Mouse (Mus musculus) heart, embryonic 13.5 days (tissue): ENCODE measurements around the gene Akap2. TPM values are rescaled to one million over a fixed set of nuclear protein-coding genes. Genes with fewer than 3 reads are reported as not detected.
A peak's percentile ranks its signal among the peaks of the same experiment; 100 is the strongest.

Experiments
- ATAC-seq: fragments of 200-750 bp; cut with Nextera tagmentation; 2 replicates; pipeline ENCODE4 v1.8.0; 2017; ENCODE audit warnings: moderate TSS enrichment; ENCODE audit not compliant: insufficient number of reproducible peaks, low FRiP score, low TSS enrichment; ENCODE audit errors: extremely low read depth
- H3K27ac ChIP-seq: fragments of 300-500 bp; sonication (generic); replicated peaks from 2 replicates; pipeline ENCODE4 v1.5.1; 2015; ENCODE audit warnings: moderate library complexity, mild to moderate bottlenecking, inconsistent platforms
- H3K27me3 ChIP-seq: fragments of 300-500 bp; sonication (generic); replicated peaks from 2 replicates; pipeline ENCODE4 v1.6.1; 2015; ENCODE audit warnings: mild to moderate bottlenecking, inconsistent platforms
- H3K36me3 ChIP-seq: fragments of 300-500 bp; sonication (generic); 2 replicates; pipeline ENCODE4 v1.6.1; 2015; ENCODE audit warnings: mild to moderate bottlenecking, inconsistent platforms
- H3K4me1 ChIP-seq: fragments of 300-500 bp; sonication (generic); 2 replicates; pipeline ENCODE4 v1.6.1; 2015; ENCODE audit warnings: inconsistent platforms
- H3K4me2 ChIP-seq: fragments of 300-500 bp; sonication (generic); 2 replicates; pipeline ENCODE4 v1.6.1; 2015; ENCODE audit warnings: inconsistent platforms, mild to moderate bottlenecking, moderate library complexity
- H3K4me3 ChIP-seq: fragments of 300-500 bp; sonication (generic); 2 replicates; pipeline ENCODE4 v1.5.1; 2015; ENCODE audit warnings: moderate library complexity, mild to moderate bottlenecking, inconsistent platforms
- H3K9ac ChIP-seq: fragments of 300-500 bp; sonication (generic); 2 replicates; pipeline ENCODE4 v1.6.1; 2015; ENCODE audit warnings: inconsistent platforms, mild to moderate bottlenecking, moderate library complexity
- H3K9me3 ChIP-seq: fragments of 300-500 bp; sonication (generic); 2 replicates; pipeline ENCODE4 v1.6.1; 2016; ENCODE audit warnings: inconsistent platforms
- WGBS: fragments of 180-500 bp; shearing (Covaris S2); methylation state at CpG from one replicate; pipeline ENCODE4 v1.1.7; 2015; ENCODE audit warnings: mixed read lengths; 5-methylcytosine and 5-hydroxymethylcytosine counted together
- polyA plus RNA-seq: library from polyadenylated mRNA; unstranded; fragments of >200 nt; fragmentation: Nextera tagmentation; extraction: Ambion mirVana; gene quantifications from 2 replicates; pipeline ENCODE4 v1.2.1, GENCODE M21; 2015

Gene Akap2
- polyA plus RNA-seq, 1 experiment from 2014 or later: 43.1 TPM

DNA sequence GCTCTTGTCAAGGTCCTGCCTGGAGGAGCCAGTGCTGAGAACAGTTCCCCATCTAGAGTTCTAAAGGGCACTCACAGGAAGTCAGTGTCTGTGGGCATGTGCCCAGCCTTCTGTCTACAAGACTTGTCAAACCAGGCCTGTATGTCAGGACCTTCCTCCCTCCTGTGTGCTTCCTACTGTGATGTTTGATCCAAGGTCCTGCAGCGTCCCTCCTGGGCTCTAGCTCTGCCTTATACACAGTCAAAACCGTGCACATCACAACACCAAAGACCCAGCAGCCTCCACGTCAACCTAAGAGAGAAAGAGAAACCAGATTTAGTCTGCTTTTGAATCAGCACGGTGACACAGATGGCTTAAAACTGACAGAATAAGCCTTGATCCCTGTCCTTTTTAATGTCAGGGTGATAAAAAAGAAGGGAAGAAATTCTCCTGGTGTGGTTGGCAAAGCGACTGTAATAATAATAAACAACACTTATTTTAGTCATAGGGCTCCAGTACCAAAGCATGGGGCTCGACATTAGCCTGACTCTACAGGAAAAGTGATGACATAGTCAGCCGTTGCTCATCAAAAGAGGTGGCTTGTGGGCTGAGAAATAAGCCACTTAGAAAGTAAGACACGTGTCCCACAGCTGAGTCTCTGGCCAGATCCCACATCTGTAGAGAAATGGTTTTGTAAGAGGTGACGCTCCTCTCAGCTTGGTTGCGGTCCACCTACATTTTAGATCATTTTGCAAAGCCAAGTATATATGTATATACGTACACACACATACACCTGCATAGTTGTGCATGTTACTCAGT lies 13.5 kb downstream of the Akap2 start:
- ATAC-seq: no peak
- WGBS: 66% methylated on average over 11 of the region's 11 CpGs
- Histone ChIP-seq H3K27me3 (no peaks in the 10 kb centered on the region), H3K9me3 (peaks cover 7% of the 10 kb centered on the region), H3K4me3 (no peak overlapping the region), H3K4me1 (peaks cover 40% of the 10 kb centered on the region), H3K9ac (no peak overlapping the region), H3K36me3 (peaks cover 37% of the 10 kb centered on the region), H3K4me2 (no peak overlapping the region), H3K27ac (no peak overlapping the region)

DNA sequence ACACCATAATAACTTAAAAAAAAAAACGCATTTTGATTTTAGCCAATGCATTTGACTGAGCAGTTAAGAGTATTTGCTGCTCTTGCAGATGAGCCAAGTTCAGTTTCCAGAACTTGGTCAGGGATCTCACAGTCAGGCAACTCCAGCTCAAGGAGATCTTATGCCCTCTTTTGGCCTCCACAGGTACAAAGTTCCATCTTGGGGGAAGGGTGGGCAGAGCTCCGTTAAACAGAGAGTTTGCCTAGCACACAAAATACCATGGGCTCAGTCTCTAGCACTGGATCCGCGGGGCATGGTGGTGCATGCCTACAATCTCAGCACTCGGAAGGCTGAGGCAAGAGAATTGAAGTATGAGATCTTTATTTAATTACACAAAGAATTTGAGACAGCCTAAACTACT lies 14.9 kb downstream of the Akap2 start:
- H3K27me3 ChIP-seq: no peaks in the 10 kb centered on the region
- no peak overlapping the region for H3K9ac ChIP-seq
- H3K27ac ChIP-seq: no peak overlapping the region
- peaks cover 7% of the 10 kb centered on the region for H3K9me3 ChIP-seq
- 77% methylated on average over 5 of the region's 5 CpGs for WGBS
- ATAC-seq: no peak
- H3K4me2 ChIP-seq: no peak overlapping the region
- peaks cover 40% of the 10 kb centered on the region for H3K4me1 ChIP-seq
- no peak overlapping the region for H3K4me3 ChIP-seq
- peaks cover 41% of the 10 kb centered on the region for H3K36me3 ChIP-seq

DNA sequence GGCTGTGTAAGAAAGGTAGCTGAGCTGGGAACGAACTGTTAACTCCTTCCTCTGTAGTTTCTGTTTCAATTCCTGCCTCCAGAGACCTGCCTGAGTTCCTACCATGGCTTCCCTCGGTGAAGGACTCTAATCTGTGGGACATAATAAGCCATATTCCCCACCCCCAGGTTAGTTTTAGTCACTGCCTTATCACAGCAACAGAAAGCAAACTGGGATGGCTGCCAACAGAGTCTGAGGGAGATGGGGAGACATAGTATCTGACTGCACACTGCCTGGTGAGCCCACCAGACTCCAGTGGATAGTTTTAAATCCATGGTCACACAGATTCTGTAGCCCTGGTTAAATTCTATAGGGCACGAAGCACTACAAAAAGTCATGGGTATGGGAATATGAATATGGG lies 16.0 kb downstream of the Akap2 start:
- 51% methylated on average over 3 of the region's 3 CpGs for WGBS
- H3K27me3 ChIP-seq: no peaks in the 10 kb centered on the region
- peak overlapping the region; percentile 48 for H3K27ac ChIP-seq
- H3K36me3 ChIP-seq: peaks cover 42% of the 10 kb centered on the region
- no peak overlapping the region for H3K4me2 ChIP-seq
- H3K4me1 ChIP-seq: peaks cover 44% of the 10 kb centered on the region
- no peak overlapping the region for H3K4me3 ChIP-seq
- ATAC-seq: no peak
- peaks cover 7% of the 10 kb centered on the region for H3K9me3 ChIP-seq
- H3K9ac ChIP-seq: no peak overlapping the region

DNA sequence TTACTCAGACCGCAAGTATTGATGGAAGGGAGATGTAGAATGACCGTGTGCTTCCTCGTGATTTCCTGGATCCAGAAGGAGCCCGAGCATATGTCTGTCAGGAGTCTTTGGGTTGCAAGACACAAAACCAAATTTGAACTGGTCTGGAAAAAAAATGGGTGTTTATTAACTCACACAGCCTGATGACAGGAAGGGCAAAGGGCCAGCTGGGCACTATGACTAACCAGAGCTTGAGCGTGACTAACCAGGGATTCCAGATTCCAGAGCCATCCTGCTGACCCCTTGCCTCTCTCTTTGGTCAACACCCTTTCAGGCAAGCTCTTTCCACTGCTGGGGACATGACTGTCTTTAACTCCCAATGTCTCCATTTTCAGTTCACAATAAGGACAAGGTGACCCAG lies 18.0 kb downstream of the Akap2 start:
- H3K27ac ChIP-seq: no peak overlapping the region
- 82% methylated on average over 5 of the region's 5 CpGs for WGBS
- peaks cover 34% of the 10 kb centered on the region for H3K4me1 ChIP-seq
- no peaks in the 10 kb centered on the region for H3K27me3 ChIP-seq
- peaks cover 41% of the 10 kb centered on the region for H3K36me3 ChIP-seq
- no peak overlapping the region for H3K4me3 ChIP-seq
- H3K9me3 ChIP-seq: peaks cover 7% of the 10 kb centered on the region
- ATAC-seq: no peak
- H3K4me2 ChIP-seq: no peak overlapping the region
- H3K9ac ChIP-seq: no peak overlapping the region

DNA sequence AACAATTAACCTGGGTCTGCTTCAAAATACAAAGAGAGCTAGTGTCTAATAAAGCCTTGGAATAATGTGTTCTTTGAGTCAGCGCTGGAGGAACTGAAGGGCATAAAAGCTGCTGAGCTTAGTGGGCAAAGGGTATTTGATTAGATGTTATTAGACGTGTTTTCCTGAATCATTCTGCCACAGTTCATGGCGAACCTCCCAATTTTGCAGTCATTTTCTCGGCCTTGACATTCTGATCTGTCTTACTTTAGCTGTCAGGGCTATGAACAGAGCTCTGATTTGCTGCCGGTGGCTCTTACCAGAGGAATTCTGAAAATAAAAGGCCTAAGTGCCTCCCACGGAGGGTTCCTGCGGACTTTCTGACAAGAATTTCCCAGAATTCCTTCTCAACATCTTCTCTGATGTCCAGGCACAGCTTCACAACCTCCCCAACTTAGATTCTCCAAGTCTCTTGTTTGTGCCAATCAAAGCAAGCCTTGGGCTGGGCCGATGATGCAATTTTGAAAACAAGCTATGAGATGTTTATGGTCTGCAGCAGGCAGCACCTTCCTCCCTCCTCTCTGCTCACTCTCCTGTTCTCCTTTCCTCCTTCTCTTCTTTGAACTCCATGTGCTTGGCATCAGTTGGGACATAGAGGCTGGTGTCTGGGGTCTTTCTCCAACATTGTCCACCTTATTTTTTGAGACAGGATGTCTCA lies 21.5 kb downstream of the Akap2 start:
- WGBS: 52% methylated on average over 8 of the region's 8 CpGs
- Histone ChIP-seq H3K27me3 (no peaks in the 10 kb centered on the region), H3K4me3 (no peak overlapping the region), H3K9me3 (no peaks in the 10 kb centered on the region), H3K4me2 (no peak overlapping the region), H3K9ac (no peak overlapping the region), H3K4me1 (peaks cover 45% of the 10 kb centered on the region), H3K27ac (peak overlapping the region; percentile 39; the same call in 1 of the 2 replicates), H3K36me3 (peaks cover 34% of the 10 kb centered on the region)
- ATAC-seq: no peak

DNA sequence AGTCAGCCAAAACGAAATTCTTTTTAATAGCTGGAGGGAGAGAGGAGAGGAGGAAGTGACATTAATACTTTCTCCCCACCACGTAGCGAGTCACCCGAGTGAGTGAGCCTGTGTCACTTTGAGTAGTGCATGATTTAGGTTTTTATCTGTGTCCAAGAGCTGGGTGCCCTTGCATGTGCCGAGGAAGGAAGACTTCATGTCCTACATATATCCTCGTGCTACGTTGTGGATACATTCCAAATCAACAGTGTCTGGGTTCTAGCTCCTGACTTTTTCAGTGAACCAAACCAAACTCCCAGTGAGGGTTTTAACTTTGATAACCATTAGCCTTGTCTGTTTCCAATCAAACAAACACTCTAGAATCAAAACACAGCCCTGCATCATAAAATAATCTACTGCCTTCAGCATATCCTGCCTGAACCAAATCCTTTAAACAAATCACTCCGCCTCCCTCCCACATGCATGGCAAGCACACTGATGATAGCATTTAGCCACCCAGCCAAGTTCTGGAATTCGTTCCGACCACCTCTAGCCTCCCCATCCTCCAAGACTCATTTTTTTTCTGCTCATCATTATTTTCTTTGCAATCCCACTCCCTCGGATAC lies 26.0 kb downstream of the Akap2 start:
- no peaks in the 10 kb centered on the region for H3K27me3 ChIP-seq
- no peak overlapping the region for H3K27ac ChIP-seq
- H3K9ac ChIP-seq: no peak overlapping the region
- no peak overlapping the region for H3K4me2 ChIP-seq
- peaks cover 42% of the 10 kb centered on the region for H3K4me1 ChIP-seq
- peaks cover 5% of the 10 kb centered on the region; the same call in 1 of the 2 replicates for H3K9me3 ChIP-seq
- 53% methylated on average over 11 of the region's 11 CpGs for WGBS
- H3K36me3 ChIP-seq: peaks cover 31% of the 10 kb centered on the region
- no peak overlapping the region for H3K4me3 ChIP-seq
- no peak for ATAC-seq

DNA sequence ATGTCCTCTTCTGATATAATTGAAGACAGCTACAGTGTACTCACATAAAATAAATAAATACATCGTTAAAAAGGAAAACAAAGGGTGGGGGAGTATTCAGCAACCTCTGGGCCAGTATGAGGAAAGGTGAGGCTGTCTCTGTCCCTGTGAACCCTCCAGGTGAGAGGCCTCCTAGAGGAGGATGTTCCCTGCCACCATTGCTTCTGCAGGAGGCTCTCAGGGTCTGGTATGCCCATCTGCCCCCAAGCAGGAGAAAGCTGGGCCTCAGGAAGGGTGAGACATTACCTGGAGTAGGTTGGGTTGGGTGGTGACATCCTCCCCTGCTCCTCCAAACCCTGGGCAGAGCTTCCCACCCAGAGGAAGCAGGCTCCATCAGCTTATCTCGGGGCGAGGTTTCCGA lies 33.2 kb downstream of the Akap2 start:
- peaks cover 38% of the 10 kb centered on the region for H3K4me1 ChIP-seq
- H3K9me3 ChIP-seq: peaks cover 2% of the 10 kb centered on the region; the same call in 1 of the 2 replicates
- H3K27me3 ChIP-seq: no peaks in the 10 kb centered on the region
- no peak overlapping the region for H3K9ac ChIP-seq
- no peak overlapping the region for H3K4me2 ChIP-seq
- 46% methylated on average over 4 of the region's 4 CpGs for WGBS
- peaks cover 7% of the 10 kb centered on the region for H3K36me3 ChIP-seq
- peak overlapping the region; percentile 58 for H3K27ac ChIP-seq
- no peak overlapping the region for H3K4me3 ChIP-seq
- no peak for ATAC-seq

DNA sequence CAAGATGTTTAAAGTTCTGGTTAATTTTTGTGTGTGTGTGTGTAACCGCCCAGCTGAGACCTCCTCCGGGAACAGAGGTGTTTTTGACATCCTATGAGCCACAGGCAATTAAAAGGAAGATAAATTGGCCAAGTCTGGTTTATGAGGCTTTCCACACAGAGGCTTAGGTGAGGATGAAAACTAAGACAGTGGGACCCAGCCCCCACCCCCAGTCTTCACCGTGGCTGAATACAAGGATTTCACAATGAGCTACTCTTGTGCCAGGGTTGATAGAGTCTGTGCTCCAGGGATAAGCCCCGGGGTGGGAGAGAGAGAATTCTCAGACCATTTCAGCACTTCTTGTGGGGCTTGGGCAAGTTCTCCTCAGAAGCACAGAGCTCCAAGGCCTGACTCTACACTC lies 33.6 kb downstream of the Akap2 start:
- H3K4me3 ChIP-seq: no peak overlapping the region
- H3K36me3 ChIP-seq: peaks cover 3% of the 10 kb centered on the region; the same call in 1 of the 2 replicates
- no peak overlapping the region for H3K9ac ChIP-seq
- H3K9me3 ChIP-seq: no peaks in the 10 kb centered on the region
- peak overlapping the region; percentile 58 for H3K27ac ChIP-seq
- no peak for ATAC-seq
- no peak overlapping the region for H3K4me2 ChIP-seq
- 25% methylated on average over 4 of the region's 4 CpGs for WGBS
- no peaks in the 10 kb centered on the region for H3K27me3 ChIP-seq
- H3K4me1 ChIP-seq: peaks cover 42% of the 10 kb centered on the region

DNA sequence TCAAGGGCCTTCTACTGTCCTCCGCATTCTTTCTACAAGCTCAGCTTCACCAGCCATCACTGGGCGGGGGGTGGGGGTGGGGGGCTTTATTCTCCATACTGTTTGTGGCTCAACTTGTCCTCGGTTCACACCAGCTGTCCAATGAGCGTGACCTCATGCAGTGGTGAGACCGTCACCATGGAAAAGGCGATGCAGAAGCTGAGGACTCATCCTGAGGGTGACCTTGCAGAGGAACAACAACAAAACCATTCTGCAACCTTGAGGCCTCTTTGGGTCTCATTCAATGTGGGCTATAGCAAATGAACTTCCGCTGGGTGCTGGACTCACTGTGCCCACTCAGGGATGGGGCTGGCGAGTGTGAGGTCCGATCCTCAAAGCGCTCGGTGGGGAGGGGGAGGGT lies 34.1 kb downstream of the Akap2 start:
- no peaks in the 10 kb centered on the region for H3K27me3 ChIP-seq
- H3K4me2 ChIP-seq: no peak overlapping the region
- H3K27ac ChIP-seq: peak overlapping the region; percentile 58
- H3K9ac ChIP-seq: no peak overlapping the region
- WGBS: 68% methylated on average over 11 of the region's 11 CpGs
- H3K9me3 ChIP-seq: no peaks in the 10 kb centered on the region
- no peak overlapping the region for H3K4me3 ChIP-seq
- no peak for ATAC-seq
- no peaks in the 10 kb centered on the region for H3K36me3 ChIP-seq
- peaks cover 44% of the 10 kb centered on the region for H3K4me1 ChIP-seq

DNA sequence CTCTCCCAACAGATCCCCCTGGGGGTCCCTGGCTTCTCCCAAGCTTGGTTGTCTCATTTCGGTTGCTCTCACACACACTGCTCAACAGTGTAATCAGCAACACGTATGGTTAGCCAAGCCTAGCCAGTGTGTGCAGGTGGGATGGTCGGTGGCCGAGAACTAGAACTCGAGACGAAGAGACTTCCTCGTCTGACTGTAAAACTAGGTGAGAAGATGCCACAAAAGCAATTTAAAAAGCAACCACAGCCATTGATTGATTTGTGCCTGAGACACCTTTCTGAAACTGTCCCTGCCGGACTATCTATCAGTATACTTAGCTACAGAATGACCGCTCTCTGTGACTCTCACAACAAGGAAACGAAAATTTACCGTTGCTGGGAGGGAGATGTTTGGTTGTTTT lies 37.6 kb downstream of the Akap2 start:
- H3K4me3 ChIP-seq: no peak overlapping the region
- H3K4me2 ChIP-seq: no peak overlapping the region
- ATAC-seq: no peak
- H3K27me3 ChIP-seq: no peaks in the 10 kb centered on the region
- peaks cover 46% of the 10 kb centered on the region for H3K4me1 ChIP-seq
- H3K9me3 ChIP-seq: no peaks in the 10 kb centered on the region
- 0 out of 2 replicates have a peak overlapping the region, but pooled peaks have one; percentile 28 for H3K9ac ChIP-seq
- H3K36me3 ChIP-seq: peaks cover 17% of the 10 kb centered on the region
- H3K27ac ChIP-seq: peak overlapping the region; percentile 70
- WGBS: 72% methylated on average over 11 of the region's 11 CpGs

DNA sequence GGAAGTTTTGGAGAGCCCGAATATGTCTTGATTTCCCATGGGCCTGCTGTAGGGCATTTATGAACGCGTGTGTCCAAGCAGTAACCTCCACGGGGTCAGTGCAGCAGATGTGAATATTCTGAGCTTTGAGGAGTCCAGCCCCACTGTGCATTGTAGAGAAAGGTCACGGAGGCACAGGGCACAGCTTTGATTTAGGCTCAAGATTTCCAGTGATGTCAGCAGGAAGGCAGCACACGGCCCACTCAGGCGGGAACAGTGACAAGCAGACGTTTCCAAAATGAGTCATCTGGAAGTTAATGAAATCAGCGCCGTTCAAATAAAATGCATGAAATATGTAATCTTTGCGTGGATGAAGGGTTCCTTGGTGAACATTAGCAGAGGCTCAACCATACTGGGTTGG lies 40.5 kb downstream of the Akap2 start:
- 62% methylated on average over 11 of the region's 11 CpGs for WGBS
- no peak overlapping the region for H3K9ac ChIP-seq
- 0 out of 2 replicates have a peak overlapping the region, but pooled peaks have one; percentile 20 for H3K27ac ChIP-seq
- no peaks in the 10 kb centered on the region for H3K27me3 ChIP-seq
- H3K4me1 ChIP-seq: peaks cover 52% of the 10 kb centered on the region
- H3K36me3 ChIP-seq: peaks cover 20% of the 10 kb centered on the region
- H3K4me2 ChIP-seq: no peak overlapping the region
- H3K9me3 ChIP-seq: no peaks in the 10 kb centered on the region
- no peak for ATAC-seq
- H3K4me3 ChIP-seq: no peak overlapping the region
